Mouse (Mus musculus) midbrain, postnatal 0 days (tissue): ENCODE data around the gene Cap1. TPM values are rescaled to one million over a fixed set of nuclear protein-coding genes. Genes with fewer than 3 reads are reported as not detected.

Experiments
- ATAC-seq: fragments of 200-750 bp; cut with Nextera tagmentation; 2 replicates; pipeline ENCODE4 v1.8.0; 2017; ENCODE audit warnings: moderate number of reproducible peaks, mild to moderate bottlenecking, moderate TSS enrichment, moderate library complexity; ENCODE audit not compliant: low FRiP score
- DNase-seq: peaks from one replicate; pipeline ENCODE4 v3.0.0-alpha.2; 2015; ENCODE audit warnings: low spot score
- H3K27ac ChIP-seq: fragments of 300-500 bp; sonication (generic); 2 replicates; pipeline ENCODE4 v1.5.1; 2014; ENCODE audit warnings: low read depth, mild to moderate bottlenecking, low read length, mixed read lengths
- H3K27me3 ChIP-seq: fragments of 300-500 bp; sonication (generic); 2 replicates; pipeline ENCODE4 v1.6.1; 2014; ENCODE audit warnings: low read length, control low read depth, mixed read lengths; ENCODE audit not compliant: insufficient read depth
- H3K36me3 ChIP-seq: fragments of 300-500 bp; sonication (generic); 2 replicates; pipeline ENCODE4 v1.6.1; 2014; ENCODE audit warnings: low read length, control low read depth, mixed read lengths; ENCODE audit not compliant: insufficient read depth
- H3K4me1 ChIP-seq: fragments of 300-500 bp; sonication (generic); 2 replicates; pipeline ENCODE4 v1.6.1; 2014; ENCODE audit warnings: mild to moderate bottlenecking, control low read depth, antibody characterized with exemption, low read length, mixed read lengths; ENCODE audit not compliant: insufficient read depth
- H3K4me2 ChIP-seq: fragments of 300-500 bp; sonication (generic); 2 replicates; pipeline ENCODE4 v1.6.1; 2014; ENCODE audit warnings: low read depth, mild to moderate bottlenecking, low read length, mixed read lengths; ENCODE audit not compliant: poor library complexity, severe bottlenecking
- H3K4me3 ChIP-seq: fragments of 300-500 bp; sonication (generic); 2 replicates; pipeline ENCODE4 v1.5.1; 2014; ENCODE audit warnings: low read depth, mild to moderate bottlenecking, low read length, moderate library complexity
- H3K9ac ChIP-seq: fragments of 300-500 bp; sonication (generic); replicated peaks from 2 replicates; pipeline ENCODE4 v1.6.1; 2014; ENCODE audit warnings: mild to moderate bottlenecking, low read length, moderate library complexity, mixed read lengths; ENCODE audit not compliant: poor library complexity, severe bottlenecking
- H3K9me3 ChIP-seq: fragments of 300-500 bp; sonication (generic); 2 replicates; pipeline ENCODE4 v1.6.1; 2016; ENCODE audit warnings: low read length, control low read depth
- CTCF ChIP-seq: IDR thresholded peaks from 2 replicates; pipeline ENCODE4 v1.5.1; 2016; ENCODE audit warnings: antibody characterized with exemption, mild to moderate bottlenecking
- WGBS: fragments of 180-500 bp; shearing (Covaris S2); extraction: QIAGEN DNeasy Blood & Tissue Kit; methylation state at CpG from one replicate; pipeline ENCODE4 v1.1.7; 2014; 5-methylcytosine and 5-hydroxymethylcytosine counted together
- polyA plus RNA-seq: library from polyadenylated mRNA; unstranded; fragments of >200 nt; fragmentation: Nextera tagmentation; extraction: Ambion mirVana; gene quantifications from 2 replicates; pipeline ENCODE4 v1.2.1, GENCODE M21; 2015
- total RNA-seq: library from RNA; depleted of rRNA; stranded (reverse); fragments of >200 nt; gene quantifications from 2 replicates; pipeline ENCODE4 v1.2.3, GENCODE M21; 2014

Cap1 gene
- total and polyA plus RNA-seq, 2 experiments from 2014 or later, result 58.9 to 157 TPM

DNA sequence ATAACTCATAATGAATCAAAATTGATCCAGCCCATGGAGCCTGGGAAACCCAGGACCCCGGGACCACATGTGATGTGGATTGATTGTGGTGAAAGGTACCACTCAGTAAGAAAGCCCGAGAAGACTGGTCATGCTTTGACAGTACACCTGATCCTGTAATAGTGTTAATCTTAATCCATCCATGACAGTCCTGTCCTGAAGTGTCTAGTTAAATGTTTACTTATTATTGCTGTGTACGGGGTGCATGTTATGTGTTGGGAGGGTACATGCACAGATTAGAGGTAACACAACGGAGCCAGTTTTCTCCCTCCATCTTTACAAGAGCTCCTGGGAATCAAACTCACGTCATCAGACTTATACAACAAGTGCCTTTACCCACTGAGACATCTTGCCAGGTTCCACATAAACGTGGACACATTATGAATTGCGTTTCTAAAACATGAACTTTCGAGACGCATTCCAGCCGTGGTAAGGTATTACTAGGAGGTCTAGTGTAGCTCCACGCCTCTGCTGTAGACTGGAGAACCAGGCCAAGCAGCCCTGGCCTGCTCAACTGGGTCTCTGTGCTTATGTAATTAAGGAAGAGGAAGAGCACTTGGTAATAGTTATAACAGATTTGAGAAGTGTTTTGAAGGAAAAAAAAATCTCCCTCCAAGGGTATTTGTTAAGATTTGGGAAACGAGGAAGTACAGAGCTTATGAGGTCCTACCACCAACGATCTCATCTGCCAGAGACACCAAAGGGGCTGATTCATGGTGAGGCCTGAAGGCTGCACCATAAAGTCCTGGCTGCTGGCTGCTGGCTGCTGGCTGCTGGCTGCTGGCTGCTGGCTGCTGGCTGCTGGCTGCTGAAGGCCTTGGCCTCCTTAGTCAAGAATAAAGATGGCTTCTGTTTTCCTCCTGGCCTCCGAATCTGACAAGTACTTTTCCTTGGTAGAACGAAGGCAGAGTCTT, 37.8 kb upstream of the Cap1 start:
- Histone ChIP-seq H3K27me3 (no peaks in the 10 kb centered on the region), H3K4me3 (no peak overlapping the region), H3K9me3 (no peaks in the 10 kb centered on the region), H3K4me2 (no peak overlapping the region), H3K4me1 (no peaks in the 10 kb centered on the region), H3K9ac (no peak overlapping the region), H3K36me3 (no peaks in the 10 kb centered on the region), H3K27ac (no peak overlapping the region)
- no peak for DNase-seq
- WGBS, result 85% methylated on average over 15 of the region's 15 CpGs
- TF ChIP-seq CTCF, result no peak
- no peak for ATAC-seq

DNA sequence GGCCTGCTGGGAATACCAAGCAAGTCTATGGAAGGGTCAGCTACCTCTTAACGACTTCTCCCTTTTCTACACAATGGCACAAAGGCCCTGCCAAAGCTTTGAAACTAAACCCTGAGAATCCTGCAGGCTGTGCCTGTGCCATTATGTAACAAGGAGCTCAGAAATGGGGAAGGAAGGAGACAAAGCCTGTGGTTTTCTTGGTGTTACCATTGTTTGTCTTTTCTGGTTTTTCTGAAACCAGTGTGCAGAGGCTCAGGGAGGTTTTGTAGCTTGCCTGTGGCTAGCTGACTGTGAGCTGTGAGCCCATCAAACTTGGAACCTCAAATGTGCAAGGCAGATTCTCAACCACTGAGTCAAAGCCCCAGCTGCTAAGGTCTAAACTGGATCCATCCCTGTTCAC, 37.0 kb upstream of the Cap1 start:
- ATAC-seq (no peak), DNase-seq (no peak)
- Histone ChIP-seq H3K9me3 (no peaks in the 10 kb centered on the region), H3K9ac (no peak overlapping the region), H3K4me1 (no peaks in the 10 kb centered on the region), H3K36me3 (no peaks in the 10 kb centered on the region), H3K27ac (no peak overlapping the region), H3K27me3 (no peaks in the 10 kb centered on the region), H3K4me2 (no peak overlapping the region), H3K4me3 (no peak overlapping the region)
- WGBS, result 6% methylated on average over 1 of the region's 1 CpGs
- no peak for TF ChIP-seq CTCF

DNA sequence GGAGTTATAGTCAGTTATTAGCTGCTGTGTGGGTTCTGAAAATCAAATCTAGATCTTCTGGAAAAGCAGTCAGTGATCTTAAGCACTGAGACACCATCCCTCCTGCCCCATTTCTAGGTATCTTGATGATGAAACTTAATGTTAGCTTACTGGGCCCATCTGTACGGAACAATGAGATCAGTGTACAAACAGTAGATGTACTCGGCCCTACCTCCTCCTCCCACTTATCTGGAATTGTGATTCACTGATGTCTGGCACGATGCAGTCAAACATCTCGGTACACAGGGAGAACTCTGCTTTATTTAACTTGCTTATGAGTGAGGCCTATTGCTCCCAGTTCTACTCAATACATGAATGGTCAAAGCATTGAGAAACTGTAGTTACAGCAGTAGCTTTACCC, 30.1 kb upstream of the Cap1 start:
- H3K27me3 ChIP-seq, result no peaks in the 10 kb centered on the region
- ATAC-seq (no peak), DNase-seq (no peak)
- H3K4me2 ChIP-seq, result no peak overlapping the region
- H3K27ac ChIP-seq, result no peak overlapping the region
- no peaks in the 10 kb centered on the region for H3K4me1 ChIP-seq
- H3K4me3 ChIP-seq, result no peak overlapping the region
- no peak for TF ChIP-seq CTCF
- 94% methylated on average over 4 of the region's 4 CpGs for WGBS
- no peak overlapping the region for H3K9ac ChIP-seq
- H3K9me3 ChIP-seq, result no peaks in the 10 kb centered on the region
- H3K36me3 ChIP-seq, result no peaks in the 10 kb centered on the region

DNA sequence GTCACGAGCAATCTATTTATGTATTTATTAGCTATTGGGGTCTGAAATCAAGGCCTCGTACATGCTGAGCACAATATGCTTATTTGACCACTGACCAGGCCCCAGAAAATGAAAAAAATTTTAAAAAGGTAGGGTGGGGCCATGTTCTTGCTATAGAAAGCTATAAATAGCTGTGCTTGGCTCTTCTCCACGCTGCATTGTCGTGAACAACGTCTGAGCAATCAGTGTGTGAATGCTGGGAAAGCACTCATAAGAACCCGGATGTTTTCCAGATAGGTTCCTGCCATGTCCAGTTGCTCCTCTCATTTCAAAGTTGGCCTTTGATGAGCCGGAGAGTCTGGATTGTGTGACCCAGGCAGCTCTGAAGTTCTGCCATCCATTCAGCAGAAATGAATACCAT, 28.3 kb upstream of the Cap1 start:
- no peak overlapping the region for H3K9ac ChIP-seq
- WGBS, result 71% methylated on average over 7 of the region's 7 CpGs
- H3K36me3 ChIP-seq, result no peaks in the 10 kb centered on the region
- H3K27ac ChIP-seq, result no peak overlapping the region
- H3K4me3 ChIP-seq, result no peak overlapping the region
- no peak for DNase-seq
- no peaks in the 10 kb centered on the region for H3K9me3 ChIP-seq
- no peak for ATAC-seq
- TF ChIP-seq CTCF, result no peak
- H3K4me1 ChIP-seq, result 0 out of 2 replicates have a peak, but pooled peaks cover 2% of the 10 kb centered on the region
- H3K4me2 ChIP-seq, result no peak overlapping the region
- H3K27me3 ChIP-seq, result no peaks in the 10 kb centered on the region

DNA sequence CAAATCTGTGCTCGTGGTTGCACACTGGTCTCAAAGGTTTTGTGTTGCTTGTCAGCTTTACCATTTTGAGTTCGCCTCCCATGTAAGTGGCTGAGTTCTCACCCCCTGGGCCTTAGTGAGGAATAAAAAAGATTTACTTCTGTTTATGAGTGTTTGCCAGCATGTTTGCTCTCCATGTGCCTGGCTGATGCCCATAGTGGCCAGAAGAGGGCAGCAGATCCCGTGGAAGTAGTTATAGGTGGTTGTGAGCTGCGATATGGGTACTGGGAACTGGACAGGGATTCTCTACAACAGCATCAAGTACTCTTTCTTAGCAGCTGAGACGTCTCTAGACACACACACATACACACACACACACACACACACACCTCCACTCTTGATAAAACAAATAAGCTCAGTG, 26.8 kb upstream of the Cap1 start:
- no peak for ATAC-seq
- TF ChIP-seq CTCF, result peak; percentile 54
- Histone ChIP-seq H3K27ac (no peak overlapping the region), H3K27me3 (no peaks in the 10 kb centered on the region), H3K4me3 (no peak overlapping the region), H3K9ac (no peak overlapping the region), H3K4me1 (0 out of 2 replicates have a peak, but pooled peaks cover 7% of the 10 kb centered on the region), H3K4me2 (no peak overlapping the region), H3K36me3 (no peaks in the 10 kb centered on the region), H3K9me3 (no peaks in the 10 kb centered on the region)
- no peak for DNase-seq
- 81% methylated on average over 5 of the region's 5 CpGs for WGBS

DNA sequence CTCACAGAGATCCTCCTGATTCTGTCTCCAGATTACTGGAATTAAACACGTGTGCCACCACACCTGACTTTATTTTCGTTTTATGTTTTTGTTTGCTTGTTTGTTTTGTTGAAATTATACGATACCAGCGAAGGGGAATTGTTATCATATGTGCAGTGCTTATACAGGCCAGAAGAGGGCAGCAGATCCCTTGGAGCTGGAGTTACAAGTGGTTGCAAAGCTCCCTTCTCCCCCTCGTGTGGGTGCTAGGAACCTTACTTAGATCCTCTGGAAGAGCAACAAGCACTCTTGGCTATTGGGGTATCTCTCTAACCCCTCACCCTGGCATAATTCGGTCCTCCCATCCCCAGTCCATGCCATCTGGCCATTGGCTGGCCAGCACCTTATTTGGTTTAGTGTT, 24.7 kb upstream of the Cap1 start:
- H3K27me3 ChIP-seq, result no peaks in the 10 kb centered on the region
- no peaks in the 10 kb centered on the region for H3K36me3 ChIP-seq
- 0 out of 2 replicates have a peak, but pooled peaks cover 7% of the 10 kb centered on the region for H3K4me1 ChIP-seq
- no peak overlapping the region for H3K27ac ChIP-seq
- 48% methylated on average over 6 of the region's 6 CpGs for WGBS
- TF ChIP-seq CTCF, result peak; percentile 62
- H3K9me3 ChIP-seq, result no peaks in the 10 kb centered on the region
- no peak overlapping the region for H3K4me2 ChIP-seq
- ATAC-seq, result no peak
- no peak overlapping the region for H3K4me3 ChIP-seq
- H3K9ac ChIP-seq, result no peak overlapping the region
- DNase-seq, result no peak
